Mouse (Mus musculus) monocyte, adult 5-6 weeks (primary cell): ENCODE measurements around the gene Socs4. TPM values are rescaled to one million over a fixed set of nuclear protein-coding genes. Genes with fewer than 3 reads are reported as not detected.
A peak's percentile ranks its signal among the peaks of the same experiment; 100 is the strongest.
"Not testable (repeated sequence)": the region's sequence is repeated elsewhere in the genome, so short reads cannot be mapped to it uniquely, and the experiment has no call there.

Experiments
- ATAC-seq: fragments of 153-309, 156-312 bp; replicated peaks from 2 replicates; pipeline ENCODE4 v1.8.0; 2017; ENCODE audit warnings: mild to moderate bottlenecking; ENCODE audit not compliant: low TSS enrichment, insufficient number of reproducible peaks, severe bottlenecking, poor library complexity, low FRiP score
- total RNA-seq: library from RNA; stranded (forward); fragments of 200-1000, 200-491, 200-594 nt; gene quantifications from 3 replicates; pipeline ENCODE4 v1.2.3, GENCODE M21; 2017

Gene Socs4
- total RNA-seq, 1 experiment from 2014 or later: 46.3 TPM

GRCm38 (mm10) chr14:47281535-47281934 is 4.8 kb downstream of the Socs4 start:
- no peak for ATAC-seq

GRCm38 (mm10) chr14:47283568-47283967 is 6.8 kb downstream of the Socs4 start:
- ATAC-seq: no peak

GRCm38 (mm10) chr14:47285271-47285670 is 8.5 kb downstream of the Socs4 start:
- peak; percentile 71 for ATAC-seq

- ATAC-seq: no peak
Measured at GRCm38 (mm10) chr14:47286215-47286614, 9.5 kb downstream of the Socs4 start.

- ATAC-seq: no peak
Measured at GRCm38 (mm10) chr14:47287021-47287420, 10.3 kb downstream of the Socs4 start.

GRCm38 (mm10) chr14:47291772-47292171 is 15.0 kb downstream of the Socs4 start:
- ATAC-seq: no peak

- no peak for ATAC-seq
Measured at GRCm38 (mm10) chr14:47294136-47294535, 17.4 kb downstream of the Socs4 start.

GRCm38 (mm10) chr14:47296232-47296631 is 19.5 kb downstream of the Socs4 start:
- no peak for ATAC-seq

GRCm38 (mm10) chr14:47297785-47298407 is 21.2 kb downstream of the Socs4 start, which contains the start of gene Mapk1ip1l:
Mapk1ip1l (plus strand) TSS chr14:47298266.
- ATAC-seq: peak; percentile 95

GRCm38 (mm10) chr14:47298408-47298792 is 21.7 kb downstream of the Socs4 start:
- no peak for ATAC-seq

- ATAC-seq: 0 out of 2 replicates have a peak, but pooled peaks have one; percentile 19
Measured at GRCm38 (mm10) chr14:47298819-47299261, 22.1 kb downstream of the Socs4 start.

- no peak for ATAC-seq
Measured at GRCm38 (mm10) chr14:47302885-47303680, 26.4 kb downstream of the Socs4 start.

GRCm38 (mm10) chr14:47304814-47305405 is 28.2 kb downstream of the Socs4 start:
- ATAC-seq: no peak; the same call in 1 of the 2 replicates

- ATAC-seq: no peak
Measured at GRCm38 (mm10) chr14:47305933-47306332, 29.2 kb downstream of the Socs4 start.

- ATAC-seq: no peak
Measured at GRCm38 (mm10) chr14:47307669-47308068, 30.9 kb downstream of the Socs4 start.

- no peak for ATAC-seq
Measured at GRCm38 (mm10) chr14:47309061-47309460, 32.3 kb downstream of the Socs4 start.

- no peak for ATAC-seq
Measured at GRCm38 (mm10) chr14:47310342-47311181, 33.8 kb downstream of the Socs4 start.

- no peak for ATAC-seq
Measured at GRCm38 (mm10) chr14:47319362-47319761, 42.6 kb downstream of the Socs4 start.

GRCm38 (mm10) chr14:47321581-47321980 is 44.9 kb downstream of the Socs4 start:
- ATAC-seq: not testable (repeated sequence)
